Mouse (Mus musculus): Measurements from ENCODE around the gene Cyp4f17.

DNA sequence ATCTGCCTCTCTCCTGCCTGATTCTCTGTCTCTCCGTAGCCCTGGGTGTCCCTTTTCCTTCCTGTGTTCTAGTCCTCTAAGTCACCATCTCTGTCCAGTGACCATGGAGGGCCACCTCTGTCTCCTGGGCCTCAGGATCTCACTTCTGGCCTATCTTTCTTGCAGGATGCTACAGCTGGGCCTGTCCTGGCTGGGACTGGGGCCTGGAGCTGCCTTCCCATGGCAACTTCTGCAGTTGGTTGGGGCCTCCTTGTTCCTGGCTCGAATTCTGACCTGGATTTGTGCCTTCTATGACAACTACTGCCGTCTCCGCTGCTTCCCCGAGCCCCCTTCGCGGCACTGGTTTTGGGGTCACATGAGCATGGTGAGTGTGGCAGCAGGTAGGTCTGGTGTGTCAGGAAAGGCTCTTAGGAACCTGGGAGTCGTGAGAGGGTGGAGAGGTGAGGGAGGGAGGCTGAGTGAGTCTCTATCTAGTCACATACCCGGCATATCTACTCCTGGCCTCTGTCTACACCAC, 937 bp downstream of the Cyp4f17 start:
- TF ChIP-seq CTCF (IDR thresholded peaks at IDR 0.05; ENCODE audit: low read depth) (no peak), EP300 (IDR thresholded peaks at IDR 0.05; ENCODE audit: low read depth) (no peak)

Data from liver, embryonic 14.5 days (tissue).